Mouse (Mus musculus) olfactory bulb, adult 2 months (tissue): ENCODE measurements around the gene Mturn. TPM values are rescaled to one million over a fixed set of nuclear protein-coding genes. Genes with fewer than 3 reads are reported as not detected.

Experiments used
- H3K27ac ChIP-seq: fragments of 200-500 bp; 2 replicates; pipeline ENCODE4 v1.5.1; 2012; ENCODE audit warnings: low read depth, low read length; ENCODE audit not compliant: insufficient read depth
- H3K4me1 ChIP-seq: fragments of 200-500 bp; 2 replicates; pipeline ENCODE4 v1.6.1; 2012; ENCODE audit warnings: low read length; ENCODE audit not compliant: control insufficient read depth, insufficient read depth
- H3K4me3 ChIP-seq: fragments of 200-500 bp; 2 replicates; pipeline ENCODE4 v1.5.1; 2012; ENCODE audit warnings: mild to moderate bottlenecking, low read depth, low read length, moderate library complexity; ENCODE audit not compliant: insufficient read depth
- CTCF ChIP-seq: fragments of 200-500 bp; IDR thresholded peaks from 2 replicates; pipeline ENCODE4 v1.5.1; 2012; ENCODE audit warnings: low read depth, mild to moderate bottlenecking, low read length, moderate library complexity; ENCODE audit not compliant: insufficient read depth
- POLR2A ChIP-seq: fragments of 200-500 bp; IDR thresholded peaks from 2 replicates; pipeline ENCODE4 v1.6.1; 2012; ENCODE audit warnings: mild to moderate bottlenecking, low read depth, low read length, moderate library complexity; ENCODE audit not compliant: insufficient read depth
- WGBS: fragments of 180-500 bp; shearing (Covaris S2); methylation state at CpG from one replicate; pipeline ENCODE4 v1.1.7; 2018; 5-methylcytosine and 5-hydroxymethylcytosine counted together
- polyA plus RNA-seq: library from polyadenylated mRNA; stranded (reverse); fragments of >200 nt; gene quantifications from 2 replicates; pipeline ENCODE4 v1.2.4, GENCODE M21; 2012; ENCODE audit warnings: low replicate concordance; ENCODE audit not compliant: missing spikeins, insufficient read depth, insufficient read length

The Mturn gene
- polyA plus RNA-seq, 1 experiment: not detected

DNA sequence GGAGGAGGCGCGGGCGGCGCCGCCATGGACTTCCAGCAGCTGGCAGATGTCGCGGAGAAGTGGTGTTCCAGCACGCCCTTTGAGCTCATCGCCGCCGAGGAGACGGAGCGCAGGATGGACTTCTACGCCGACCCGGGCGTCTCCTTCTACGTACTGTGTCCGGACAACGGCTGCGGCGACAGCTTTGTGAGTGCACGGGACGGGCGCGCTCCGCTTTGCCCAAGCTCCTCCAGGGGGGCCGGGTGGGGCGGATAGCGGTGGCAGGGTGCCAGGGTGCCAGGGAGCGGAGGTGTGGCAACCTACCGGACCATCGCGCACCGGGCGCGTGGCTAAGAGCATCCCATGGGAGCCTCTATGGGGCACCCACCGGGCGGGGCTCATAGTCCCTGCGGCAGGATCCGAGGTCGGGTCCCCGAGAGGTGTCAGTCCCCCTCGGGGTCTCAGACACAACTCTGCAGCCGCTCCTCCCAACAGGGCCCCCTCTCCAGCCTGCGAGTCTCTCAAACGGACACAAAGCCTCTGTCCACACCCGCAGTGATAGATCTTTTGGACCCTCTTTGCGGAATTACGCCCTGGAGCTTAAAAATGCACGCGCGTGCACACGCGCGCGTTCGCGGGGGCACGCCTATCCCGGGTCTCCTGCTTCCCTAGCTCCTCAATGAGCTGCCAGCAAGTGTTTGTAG, 463 bp downstream of the Mturn start:
- Histone ChIP-seq H3K27ac (peak overlapping the region; percentile 64), H3K4me1 (peaks cover 23% of the 10 kb centered on the region), H3K4me3 (peak overlapping the region; percentile 98)
- WGBS: under 1% methylated on average over 61 of the region's 61 CpGs
- no peak for TF ChIP-seq CTCF
- no peak for TF ChIP-seq POLR2A

GRCm38 (mm10) chr6:54684085-54684484, 2.7 kb downstream of the Mturn start:
- WGBS: 81% methylated on average over 4 of the region's 4 CpGs
- no peak for TF ChIP-seq POLR2A
- no peak for TF ChIP-seq CTCF
- H3K4me3 ChIP-seq: no peak overlapping the region
- peaks cover 38% of the 10 kb centered on the region for H3K4me1 ChIP-seq
- H3K27ac ChIP-seq: no peak overlapping the region

DNA sequence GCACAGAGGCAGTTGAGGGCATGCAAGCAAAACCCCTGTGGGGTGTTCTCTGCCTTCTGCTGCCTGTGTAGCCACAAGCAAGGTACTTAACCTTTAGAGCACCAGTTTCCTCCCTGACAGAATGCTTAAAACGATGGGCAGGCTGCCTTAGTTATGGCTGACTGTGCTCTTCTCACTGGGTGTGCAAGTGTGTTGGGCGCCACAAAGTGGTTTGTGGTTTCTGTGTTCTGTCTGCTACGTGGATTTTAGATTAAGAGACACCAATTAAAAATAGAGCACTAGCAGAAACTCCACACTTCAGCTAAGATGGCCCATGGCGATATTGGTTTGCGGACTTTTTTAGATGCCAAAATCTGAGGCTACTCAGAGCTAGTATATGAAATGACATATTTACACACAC, 3.7 kb downstream of the Mturn start:
- peaks cover 38% of the 10 kb centered on the region for H3K4me1 ChIP-seq
- no peak for TF ChIP-seq CTCF
- TF ChIP-seq POLR2A: no peak
- 87% methylated on average over 5 of the region's 5 CpGs for WGBS
- no peak overlapping the region for H3K27ac ChIP-seq
- no peak overlapping the region for H3K4me3 ChIP-seq

DNA sequence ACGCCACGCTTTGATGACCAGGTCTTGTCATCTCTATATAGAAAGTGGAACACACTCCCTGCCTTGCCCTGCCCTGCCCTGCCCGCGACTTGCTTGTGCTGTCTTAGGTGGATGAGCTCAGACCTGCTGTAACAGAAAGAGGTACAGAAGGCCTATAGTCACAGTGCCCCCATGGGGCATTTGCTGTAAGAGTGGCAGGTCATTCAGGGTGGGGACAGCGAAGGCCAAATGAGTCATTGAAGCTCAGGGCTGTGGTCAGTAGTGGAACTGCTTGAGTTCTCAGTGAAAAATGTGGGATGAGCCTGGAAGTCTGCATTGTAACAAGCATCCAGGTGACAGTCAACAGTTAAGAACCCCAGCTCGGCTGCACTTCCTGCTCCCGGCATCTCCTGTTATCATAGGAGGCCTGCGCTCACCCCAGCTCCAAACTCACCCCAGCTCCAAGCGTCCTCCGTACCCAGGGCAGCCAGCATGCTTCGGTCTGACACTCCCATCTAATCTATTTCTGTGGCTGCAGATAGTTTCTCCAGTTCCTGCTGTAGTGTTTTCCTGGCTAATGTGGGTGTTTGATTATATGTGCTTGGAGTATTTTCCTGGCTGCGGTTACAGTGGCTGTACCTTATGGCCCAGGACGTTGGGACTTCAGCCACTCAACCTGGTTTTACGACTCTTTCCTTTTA, 4.4 kb downstream of the Mturn start:
- H3K4me3 ChIP-seq: no peak overlapping the region
- no peak overlapping the region for H3K27ac ChIP-seq
- WGBS: 59% methylated on average over 14 of the region's 14 CpGs
- TF ChIP-seq POLR2A (no peak), CTCF (no peak)
- H3K4me1 ChIP-seq: peaks cover 37% of the 10 kb centered on the region

- TF ChIP-seq POLR2A (no peak), CTCF (no peak)
- 81% methylated on average over 21 of the region's 21 CpGs for WGBS
- Histone ChIP-seq H3K4me1 (peaks cover 35% of the 10 kb centered on the region), H3K27ac (no peak overlapping the region), H3K4me3 (no peak overlapping the region)
These were observed 5.7 kb downstream of the Mturn start for GRCm38 (mm10) chr6:54686946-54687737.

DNA sequence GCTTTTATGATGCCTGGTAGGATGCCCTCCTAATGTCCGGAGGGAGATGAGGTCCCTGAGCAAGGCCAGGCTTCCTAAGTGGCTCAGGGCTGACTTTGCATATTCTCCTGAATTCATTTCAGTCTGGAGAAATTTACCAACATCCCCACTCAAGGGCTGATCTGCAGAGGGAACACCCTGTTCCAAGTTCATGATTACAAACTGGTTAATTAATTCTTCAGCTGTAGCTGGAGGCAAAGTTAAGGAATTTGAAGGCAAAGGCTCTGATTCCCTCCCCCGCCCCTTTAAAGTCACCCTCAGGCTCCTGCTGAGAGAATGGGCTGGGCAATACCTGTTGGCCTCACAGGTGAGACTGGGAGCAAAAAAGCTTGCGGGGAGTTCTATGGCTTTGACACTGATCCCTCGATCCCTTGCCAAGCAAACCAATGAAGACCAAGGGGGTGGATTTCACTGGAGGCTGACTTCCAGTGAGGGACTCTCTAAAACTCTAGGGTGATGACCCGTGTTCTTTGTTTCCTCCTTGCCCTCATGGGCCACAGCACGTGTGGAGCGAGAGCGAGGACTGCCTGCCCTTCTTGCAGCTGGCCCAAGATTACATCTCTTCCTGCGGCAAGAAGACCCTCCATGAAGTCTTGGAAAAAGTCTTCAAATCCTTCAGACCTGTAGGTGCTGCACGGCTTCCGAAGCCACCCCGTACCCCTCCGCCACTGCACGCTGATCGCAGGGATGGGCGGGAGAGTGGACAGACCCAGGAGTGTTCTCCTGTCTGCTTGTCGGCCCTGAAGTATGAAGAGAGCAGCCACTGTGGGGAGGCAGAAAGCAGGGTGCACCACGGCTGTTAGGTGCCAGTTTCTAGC, 7.3 kb downstream of the Mturn start:
- WGBS: 88% methylated on average over 18 of the region's 18 CpGs
- Histone ChIP-seq H3K4me3 (no peak overlapping the region), H3K4me1 (peaks cover 25% of the 10 kb centered on the region), H3K27ac (no peak overlapping the region)
- no peak for TF ChIP-seq CTCF
- no peak for TF ChIP-seq POLR2A

GRCm38 (mm10) chr6:54689686-54690085, 8.3 kb downstream of the Mturn start:
- 87% methylated on average over 7 of the region's 7 CpGs for WGBS

DNA sequence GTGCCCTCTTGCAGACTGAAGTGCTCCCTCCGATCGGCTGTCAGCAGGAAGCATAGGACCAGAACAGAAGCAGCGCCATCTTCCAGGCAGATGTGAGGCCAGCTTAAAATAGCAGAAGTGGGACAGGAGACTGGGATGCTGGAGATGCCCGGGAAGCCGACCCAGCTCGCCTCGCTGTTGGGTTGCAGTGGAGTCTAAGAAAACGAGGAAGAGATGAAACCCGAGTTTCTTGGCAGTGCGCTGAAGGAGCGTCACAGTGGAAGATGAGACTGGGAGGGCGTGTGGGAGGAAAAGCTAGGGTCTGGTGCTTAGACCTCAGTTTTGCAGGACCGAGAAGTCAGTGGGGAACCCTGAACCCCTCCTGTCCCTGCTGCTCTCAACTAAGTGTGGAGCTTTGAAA, 9.4 kb downstream of the Mturn start:
- no peak for TF ChIP-seq CTCF
- no peak for TF ChIP-seq POLR2A
- peaks cover 18% of the 10 kb centered on the region for H3K4me1 ChIP-seq
- H3K27ac ChIP-seq: no peak overlapping the region
- no peak overlapping the region for H3K4me3 ChIP-seq
- 82% methylated on average over 13 of the region's 13 CpGs for WGBS

More at GRCm38 (mm10) chr6:54689686-54690085, 8.3 kb downstream of the Mturn start:
- Histone ChIP-seq H3K4me3 (no peak overlapping the region), H3K4me1 (peaks cover 24% of the 10 kb centered on the region), H3K27ac (no peak overlapping the region)
- no peak for TF ChIP-seq CTCF
- TF ChIP-seq POLR2A: no peak
